Comparison of ENCODE assay signal across 10 mouse cellular contexts in genomic region chr2:157914889-157915517, GRCm38 (mm10). TPM values are rescaled to one million over a fixed set of nuclear protein-coding genes. Genes with fewer than 3 reads are reported as not detected.
DNase-seq lines count a peak whose midpoint lies in the region; ATAC-seq and TF ChIP-seq lines count a peak whose summit lies in the region.
"Had no signal": no experiment of that assay in that cellular context is flagged by ENCODE, and none has a peak within 500 bp of the region (broad histone marks: within the 10 kb centered on the region; RNA-seq: fewer than 3 reads in every experiment).

No protein-coding gene starts in this region.

- no peak for TF ChIP-seq POLR2A in cerebellum, adult 2 months (IDR thresholded peaks at IDR 0.05; ENCODE audit: borderline replicate concordance, insufficient read depth, low read length)

- ATAC-seq in limb, embryonic 12.5 days (ENCODE audit: insufficient number of reproducible peaks, insufficient read depth, low FRiP score, low TSS enrichment, low read depth) = no peak
- no peak for ATAC-seq in stomach, embryonic 16.5 days (ENCODE audit: insufficient read depth, low FRiP score)
- no peak for ATAC-seq in erythroid progenitor cell, adult 5-6 weeks (replicated peaks; ENCODE audit: low FRiP score, poor library complexity, severe bottlenecking)

- H3K4me1 ChIP-seq in cerebellum, adult 2 months (ENCODE audit: control insufficient read depth, insufficient read depth, low read length) = no peaks in the 10 kb centered on the region
- peaks cover 8% of the 10 kb centered on the region for H3K4me1 ChIP-seq in limb, embryonic 12.5 days (replicated peaks)
- peaks cover 3% of the 10 kb centered on the region; the same call in 1 of the 2 replicates for H3K4me1 ChIP-seq in stomach, embryonic 16.5 days (ENCODE audit: control insufficient read depth, insufficient read depth, low read length)

- peak overlapping the region; percentile 57 for H3K4me2 ChIP-seq in limb, embryonic 12.5 days
- peak overlapping the region; percentile 39; the same call in 1 of the 2 replicates for H3K4me2 ChIP-seq in stomach, embryonic 16.5 days (ENCODE audit: low read depth, low read length)

- H3K27ac ChIP-seq in cerebellum, adult 2 months (ENCODE audit: insufficient read depth, low read length) = no peak overlapping the region
- H3K27ac ChIP-seq in limb, embryonic 12.5 days = no peak overlapping the region
- no peak overlapping the region for H3K27ac ChIP-seq in stomach, embryonic 16.5 days (ENCODE audit: low read length)

- no peaks in the 10 kb centered on the region for H3K9me3 ChIP-seq in limb, embryonic 12.5 days
- no peaks in the 10 kb centered on the region for H3K9me3 ChIP-seq in stomach, embryonic 16.5 days (replicated peaks; ENCODE audit: control insufficient read depth, low read length)

- H3K36me3 ChIP-seq in limb, embryonic 12.5 days = no peaks in the 10 kb centered on the region
- no peaks in the 10 kb centered on the region for H3K36me3 ChIP-seq in stomach, embryonic 16.5 days (ENCODE audit: control insufficient read depth, insufficient read depth, low read length)

- TF ChIP-seq CTCF in cerebellum, adult 2 months (IDR thresholded peaks at IDR 0.05; ENCODE audit: borderline replicate concordance, insufficient read depth, low read depth, low read length) = no peak

- H3K4me3 ChIP-seq in cerebellum, adult 2 months (replicated peaks; ENCODE audit: insufficient read depth, low read depth, low read length) = peak overlapping the region; percentile 20
- peak overlapping the region; percentile 40 for H3K4me3 ChIP-seq in limb, embryonic 12.5 days (replicated peaks)
- peak overlapping the region; percentile 31 for H3K4me3 ChIP-seq in stomach, embryonic 16.5 days (replicated peaks; ENCODE audit: low read length)

- no peaks in the 10 kb centered on the region for H3K27me3 ChIP-seq in cerebellum, adult 2 months (ENCODE audit: control insufficient read depth, insufficient read depth, low read length)
- peaks cover 70% of the 10 kb centered on the region for H3K27me3 ChIP-seq in limb, embryonic 12.5 days
- H3K27me3 ChIP-seq in stomach, embryonic 16.5 days (ENCODE audit: control insufficient read depth, insufficient read depth, low read length) = peaks cover 46% of the 10 kb centered on the region

- no peak overlapping the region for H3K9ac ChIP-seq in limb, embryonic 12.5 days (replicated peaks)
- no peak overlapping the region for H3K9ac ChIP-seq in stomach, embryonic 16.5 days (ENCODE audit: low read length)

- WGBS in cerebellum, adult 2 months = 17% methylated on average over 43 of the region's 43 CpGs
- WGBS in limb, embryonic 12.5 days = 43% methylated on average over 43 of the region's 43 CpGs
- 36% methylated on average over 43 of the region's 43 CpGs for WGBS in stomach, embryonic 16.5 days

- peak in 1 of 2 experiments; percentile 24 for DNase-seq in cerebellum, adult 2 months
- no peak for DNase-seq in cerebellum, adult 8-10 months
- DNase-seq in thymus, postnatal 14 days = peak; percentile 10
- no peak for DNase-seq in thymus, adult 18-20 months
- no peak for DNase-seq in T-cell, adult 2 months (ENCODE audit: low spot score)

RNA-seq across cellular contexts. Expression of gene Vstm2l, which starts 0.6 kb away (rescaled TPM):
- 46.0 and 50.0 TPM in 2 replicates for polyA plus RNA-seq in cerebellum, adult 2 months (2012; rRNA removed)
- 0.20 and 0.30 TPM in 2 replicates for polyA plus RNA-seq in limb, embryonic 12.5 days (2016; fragmentation: Nextera tagmentation; extraction: Ambion mirVana)
- polyA plus RNA-seq in stomach, embryonic 16.5 days (2015; fragmentation: Nextera tagmentation; extraction: Ambion mirVana) = 0.19 TPM in 1 of 2 replicates, not detected in the other
- total RNA-seq in erythroid progenitor cell, adult 5-6 weeks (2015; ENCODE audit: low replicate concordance) = not detected in 2 replicates
- not detected in 2 replicates for total RNA-seq in erythroid progenitor cell, adult 5-6 weeks (2017; ENCODE audit: low replicate concordance)
- total RNA-seq: hematopoietic stem cell, adult 5-6 weeks; neutrophil, adult 5-6 weeks had no signal

Comparison
In these comparisons a context has a peak if more than half of its experiments do, and no peak if none do; other contexts are left out.
1. RNA of gene Vstm2l, which starts 0.6 kb away (polyA plus RNA-seq): 46.0 to 50.0 TPM in cerebellum, adult 2 months; 0.20 to 0.30 TPM in limb, embryonic 12.5 days and 0.19 TPM in stomach, embryonic 16.5 days; every median in the first group is over 10 times any median in the second.
2. Peak in every context shown above with its lines, with median percentiles within 50 percentile points of each other: H3K4me3 ChIP-seq.